Mouse (Mus musculus) liver, adult 2 months (tissue): ENCODE measurements around the gene Paxbp1.

Experiments used
- CTCF ChIP-seq: fragments of 200-500 bp; IDR thresholded peaks from 2 replicates; pipeline ENCODE4 v1.5.1; 2011; ENCODE audit warnings: low read depth, low read length, control low read depth
- POLR2A ChIP-seq: fragments of 200-500 bp; IDR thresholded peaks from 2 replicates; pipeline ENCODE4 v1.6.1; 2011; ENCODE audit warnings: low read length, control low read depth; ENCODE audit not compliant: insufficient read depth; ENCODE audit errors: extremely low read depth

DNA sequence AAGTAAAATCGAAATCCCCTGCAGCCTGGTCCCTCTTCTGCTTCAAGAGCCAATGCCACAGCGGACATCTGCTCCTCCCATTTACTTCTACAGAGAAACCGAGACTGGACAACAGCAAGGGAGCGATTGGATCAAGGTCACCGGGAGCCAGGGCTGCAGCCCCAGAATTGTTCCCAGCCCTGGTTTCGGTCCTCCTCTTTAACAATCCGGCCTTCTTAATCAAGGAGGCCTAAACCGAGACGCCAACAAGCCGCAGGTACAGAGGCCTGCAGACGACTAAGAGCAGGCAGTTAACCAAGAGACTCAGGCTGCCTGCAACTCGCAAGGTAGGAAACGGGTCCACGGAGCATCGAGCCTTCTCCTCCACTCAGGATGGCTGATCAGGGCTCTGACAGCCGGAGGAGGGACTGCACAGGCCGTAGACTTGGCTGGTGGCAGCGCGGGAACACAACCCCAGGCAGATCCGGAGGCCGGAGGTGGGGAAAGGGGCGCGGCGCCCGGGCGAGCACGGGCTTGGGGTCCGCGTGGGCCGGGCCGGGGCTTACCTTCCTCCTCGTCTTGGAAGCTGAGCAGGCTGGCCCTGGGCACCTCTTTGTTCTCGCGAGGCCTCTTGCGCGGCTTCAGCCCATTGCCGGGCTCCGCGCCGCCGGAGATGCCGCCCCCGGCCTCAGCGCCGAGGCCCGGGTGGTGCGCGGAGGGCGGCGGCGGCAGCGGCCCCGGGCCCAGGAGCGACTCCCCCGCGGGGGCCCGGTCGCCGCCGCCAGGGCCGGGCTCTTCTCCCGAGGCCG, 688 bp downstream of the Paxbp1 start:
- TF ChIP-seq POLR2A (no peak), CTCF (no peak)
